Mouse (Mus musculus) heart, postnatal 36 days (tissue): ENCODE data around the gene Slc34a2. TPM values are rescaled to one million over a fixed set of nuclear protein-coding genes. Genes with fewer than 3 reads are reported as not detected.

Experiments used
- DNase-seq, 2 experiments: peaks; one replicate each; pipeline ENCODE4 v3.0.0; 2021 to 2022
- intact Hi-C: fragments of 180-260 bp; cut with DNase I; formaldehyde crosslinking; loops from one replicate; pipeline ENCODE4 v1.15.1; 2025
- total RNA-seq, 2 experiments: library from RNA; stranded (reverse); gene quantifications; 2 replicates each; pipeline ENCODE4 v1.2.3; 2021

Slc34a2 gene
- total RNA-seq: under 1 TPM in 1 of 2 experiments, not detected in 1; 0.05 TPM

- intact Hi-C loops: no loop called here
- no peak for DNase-seq
These were observed at the start of gene Slc34a2 for GRCm38 (mm10) chr5:53037781-53038180. Gene Slc34a2 (plus strand): TSS chr5:53038081.

GRCm38 (mm10) chr5:52990687-52991341 is 47.1 kb upstream of the Slc34a2 start:
- intact Hi-C loops: no loop called here
- DNase-seq: no peak

- intact Hi-C loops: no loop called here
- DNase-seq: no peak
These were observed 45.5 kb upstream of the Slc34a2 start for GRCm38 (mm10) chr5:52992210-52992897.

GRCm38 (mm10) chr5:52993490-52994282 is 44.2 kb upstream of the Slc34a2 start:
- intact Hi-C loops: no loop called here
- DNase-seq: no peak

- no peak for DNase-seq
- intact Hi-C loops: no loop called here
These were observed 42.4 kb upstream of the Slc34a2 start for GRCm38 (mm10) chr5:52995461-52995860.

- intact Hi-C loops: no loop called here
- DNase-seq: no peak
These were observed 41.7 kb upstream of the Slc34a2 start for GRCm38 (mm10) chr5:52996145-52996544.

- intact Hi-C loops: no loop called here
- DNase-seq: no peak
These were observed 41.3 kb upstream of the Slc34a2 start for GRCm38 (mm10) chr5:52996601-52997000.

- DNase-seq: no peak
- intact Hi-C loops: no loop called here
These were observed 40.8 kb upstream of the Slc34a2 start for GRCm38 (mm10) chr5:52997032-52997431.

GRCm38 (mm10) chr5:52998097-52998760 is 39.7 kb upstream of the Slc34a2 start:
- no peak for DNase-seq
- intact Hi-C loops: no loop called here

- intact Hi-C loops: no loop called here
- no peak for DNase-seq
These were observed 37.6 kb upstream of the Slc34a2 start for GRCm38 (mm10) chr5:53000169-53000872.

GRCm38 (mm10) chr5:53002599-53003203 is 35.2 kb upstream of the Slc34a2 start:
- no peak for DNase-seq
- intact Hi-C loops: no loop called here

GRCm38 (mm10) chr5:53003495-53003894 is 34.4 kb upstream of the Slc34a2 start:
- intact Hi-C loops: no loop called here
- no peak for DNase-seq

GRCm38 (mm10) chr5:53003981-53004380 is 33.9 kb upstream of the Slc34a2 start:
- DNase-seq: no peak
- intact Hi-C loops: no loop called here

GRCm38 (mm10) chr5:53009027-53009769 is 28.7 kb upstream of the Slc34a2 start:
- no peak for DNase-seq
- intact Hi-C loops: no loop called here

- no peak for DNase-seq
- intact Hi-C loops: no loop called here
These were observed 28.1 kb upstream of the Slc34a2 start for GRCm38 (mm10) chr5:53009770-53010133.

- intact Hi-C loops: no loop called here
- DNase-seq: no peak
These were observed 26.6 kb upstream of the Slc34a2 start for GRCm38 (mm10) chr5:53011327-53011726.

GRCm38 (mm10) chr5:53016606-53017005 is 21.3 kb upstream of the Slc34a2 start:
- DNase-seq: no peak
- intact Hi-C loops: no loop called here

GRCm38 (mm10) chr5:53018316-53018715 is 19.6 kb upstream of the Slc34a2 start:
- intact Hi-C loops: no loop called here

GRCm38 (mm10) chr5:53023432-53023831 is 14.4 kb upstream of the Slc34a2 start:
- no peak for DNase-seq
- intact Hi-C loops: no loop called here

More at GRCm38 (mm10) chr5:53018316-53018715, 19.6 kb upstream of the Slc34a2 start:
- no peak for DNase-seq
